Comparison of ENCODE assay signal across 21 mouse cellular contexts in genomic region chr9:120908461-120908860, GRCm38 (mm10).
"Had no signal": no experiment of that assay in that cellular context is flagged by ENCODE, and none has a peak within 500 bp of the region (broad histone marks: within the 10 kb centered on the region; RNA-seq: fewer than 3 reads in every experiment).

No protein-coding gene starts in this region.

- H3K9ac ChIP-seq: kidney, embryonic 15.5 days; limb, embryonic 12.5 days; limb, embryonic 15.5 days; liver, embryonic 14.5 days; liver, postnatal 0 days; lung, embryonic 15.5 days; midbrain, embryonic 12.5 days; neural tube, embryonic 12.5 days; neural tube, embryonic 15.5 days had no signal

- DNase-seq: kidney, adult 11 months; kidney, adult 8-10 months; kidney, postnatal 10 days; kidney, postnatal 4 days; left cerebral cortex, postnatal 4 days; liver, postnatal 0 days; lung, postnatal 14 days; lung, postnatal 4 days; right cerebral cortex, postnatal 25 days; spleen, adult 18-20 months; thymus, adult 18-20 months; thymus, postnatal 36 days had no signal

- H3K36me3 ChIP-seq: kidney, embryonic 15.5 days; limb, embryonic 12.5 days; limb, embryonic 15.5 days; lung, embryonic 15.5 days; midbrain, embryonic 12.5 days; neural tube, embryonic 12.5 days; neural tube, embryonic 15.5 days had no signal

- H3K27ac ChIP-seq: kidney, embryonic 15.5 days; limb, embryonic 12.5 days; limb, embryonic 15.5 days; liver, embryonic 14.5 days; lung, embryonic 15.5 days; midbrain, embryonic 12.5 days; neural tube, embryonic 12.5 days; neural tube, embryonic 15.5 days had no signal

- H3K4me1 ChIP-seq: midbrain, embryonic 12.5 days; neural tube, embryonic 12.5 days; neural tube, embryonic 15.5 days had no signal

- H3K4me3 ChIP-seq: kidney, embryonic 15.5 days; limb, embryonic 12.5 days; limb, embryonic 15.5 days; lung, embryonic 15.5 days; midbrain, embryonic 12.5 days; neural tube, embryonic 12.5 days; neural tube, embryonic 15.5 days had no signal

- H3K4me2 ChIP-seq: kidney, embryonic 15.5 days; limb, embryonic 12.5 days; limb, embryonic 15.5 days; liver, embryonic 11.5 days; lung, embryonic 15.5 days; midbrain, embryonic 12.5 days; neural tube, embryonic 12.5 days; neural tube, embryonic 15.5 days had no signal

- ATAC-seq: liver, postnatal 0 days had no signal

- H3K27me3 ChIP-seq: kidney, embryonic 15.5 days; limb, embryonic 12.5 days; limb, embryonic 15.5 days; lung, embryonic 15.5 days; neural tube, embryonic 12.5 days; neural tube, embryonic 15.5 days had no signal

- H3K9me3 ChIP-seq: kidney, embryonic 15.5 days; limb, embryonic 15.5 days; lung, embryonic 15.5 days; midbrain, embryonic 12.5 days; neural tube, embryonic 15.5 days had no signal
